Mouse (Mus musculus): ENCODE results near the gene Metap2.
A peak's percentile ranks its signal among the peaks of the same experiment; 100 is the strongest.

The Metap2 gene

DNA sequence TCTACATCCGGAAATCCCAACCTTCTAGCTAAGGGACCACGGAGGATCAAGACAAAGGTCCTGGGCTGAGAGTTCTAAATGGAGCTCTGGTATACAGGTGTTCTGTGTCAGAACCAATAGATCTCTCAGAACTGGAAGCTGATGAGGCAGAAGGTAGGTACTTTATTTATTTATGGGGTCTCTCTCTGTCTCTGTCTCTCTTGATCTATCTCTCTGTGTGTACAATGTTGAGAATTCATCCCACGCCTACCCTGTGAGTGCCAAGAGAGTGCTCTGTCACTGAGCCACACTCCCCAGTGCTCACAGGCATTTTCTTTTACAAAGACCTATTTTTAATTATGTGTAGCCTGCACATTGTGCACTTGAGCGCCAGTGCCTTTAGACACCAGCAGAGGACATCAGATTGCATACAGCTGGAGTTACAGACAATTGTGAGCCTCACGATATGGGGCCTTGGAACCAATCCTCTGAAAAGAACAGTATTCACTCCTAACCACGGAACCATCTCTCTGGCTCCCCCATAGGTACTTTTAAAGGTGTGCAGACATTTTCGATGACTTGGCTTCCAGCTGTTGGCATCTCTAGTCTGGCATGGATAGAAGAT, at the start of gene Metap2:
Metap2 (minus strand) TSS at position 51 of the 604 bp plus-strand sequence.
- no peak for DNase-seq (ENCODE audit: low read depth, low spot score)

DNA sequence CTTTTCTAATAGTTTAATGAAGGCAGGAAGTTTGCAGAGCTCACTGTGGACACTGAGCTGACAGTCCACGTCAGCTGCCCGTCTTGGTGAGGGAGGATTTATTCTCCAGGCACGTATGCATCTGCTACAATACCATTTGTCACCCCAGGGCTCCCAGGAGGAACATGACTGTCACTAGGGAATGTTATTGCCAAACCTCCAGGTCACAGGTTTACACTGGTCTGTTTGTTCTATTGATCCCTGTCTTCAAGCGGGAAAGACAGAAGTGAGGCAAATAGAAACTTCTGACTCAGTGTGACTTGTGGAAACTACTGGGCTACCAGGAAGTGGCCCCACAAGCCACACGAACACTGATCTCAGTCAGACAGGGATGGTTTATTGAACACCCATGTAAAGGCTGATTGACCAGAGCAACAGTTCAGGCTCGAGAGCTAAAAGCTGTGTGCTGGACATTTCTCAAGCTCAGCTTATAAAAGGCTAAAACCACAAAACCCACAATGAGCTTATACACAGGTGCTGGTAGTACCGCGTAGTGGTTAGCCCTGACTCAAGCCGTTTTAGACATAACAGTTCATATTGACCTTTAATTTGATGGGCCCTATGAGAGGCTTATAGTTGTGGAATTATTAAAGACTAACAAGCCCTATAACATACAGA, 49.1 kb upstream of the Metap2 start:
- DNase-seq (ENCODE audit: low read depth, low spot score) = no peak

DNA sequence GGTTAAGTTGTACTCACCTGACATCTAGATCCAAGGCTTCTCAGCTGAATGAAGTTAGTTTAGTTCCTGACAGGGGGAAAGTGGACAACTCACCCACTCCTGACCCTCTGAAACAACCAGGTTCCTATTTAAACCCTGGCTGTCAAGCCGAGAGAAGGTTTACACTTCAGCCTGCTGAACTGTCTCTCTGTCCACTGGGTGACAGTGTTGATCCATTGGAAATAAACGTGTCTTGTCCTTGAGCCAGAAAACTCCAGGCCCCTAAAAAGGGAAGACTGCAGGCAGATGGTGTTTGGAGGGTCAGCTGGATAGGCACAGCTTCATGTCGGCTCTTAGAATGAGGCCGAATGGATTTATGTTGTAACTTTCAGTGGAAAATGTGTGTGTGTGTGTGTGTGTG, 48.5 kb upstream of the Metap2 start:
- peak; percentile 14 for DNase-seq (ENCODE audit: low read depth, low spot score)

DNA sequence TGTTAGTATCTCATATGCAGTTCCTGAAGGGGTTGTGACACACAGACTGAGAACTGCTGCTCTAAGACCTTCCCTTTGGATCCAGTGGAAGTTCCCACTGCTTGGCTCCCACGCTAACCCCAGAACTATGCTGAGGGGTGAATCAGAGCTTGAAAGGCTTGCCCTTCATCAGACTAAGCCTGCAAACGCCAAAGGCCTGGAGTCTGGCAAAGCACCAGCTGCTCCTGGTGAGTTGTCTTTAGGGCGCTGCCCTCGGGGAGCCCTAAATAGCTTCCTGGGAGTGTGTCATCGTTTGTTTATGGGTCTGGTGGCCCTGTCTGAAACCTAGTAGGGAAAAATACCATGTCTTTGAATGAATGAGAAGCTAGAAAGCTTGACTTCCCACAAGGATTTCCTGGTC, 47.3 kb upstream of the Metap2 start:
- DNase-seq (ENCODE audit: low read depth, low spot score) = no peak

DNA sequence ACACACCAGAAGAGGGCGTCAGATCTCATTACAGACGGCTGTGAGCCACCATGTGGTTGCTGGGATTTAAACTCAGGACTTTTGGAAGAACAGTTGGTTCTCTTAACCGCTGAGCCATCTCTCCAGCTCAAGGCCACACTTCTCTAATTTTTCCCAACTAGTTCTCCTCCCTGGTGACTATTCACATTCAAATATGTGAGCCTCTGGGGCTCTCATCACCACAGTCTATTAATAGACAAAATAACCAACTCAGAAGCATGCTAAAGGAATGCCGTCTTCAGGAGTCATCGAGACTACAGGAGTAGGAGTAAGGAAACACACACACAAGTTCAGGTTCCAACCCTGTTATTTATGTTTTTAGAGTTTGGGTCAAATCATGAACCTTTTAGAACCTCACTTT, 43.4 kb upstream of the Metap2 start:
- no peak for DNase-seq (ENCODE audit: low read depth, low spot score)

DNA sequence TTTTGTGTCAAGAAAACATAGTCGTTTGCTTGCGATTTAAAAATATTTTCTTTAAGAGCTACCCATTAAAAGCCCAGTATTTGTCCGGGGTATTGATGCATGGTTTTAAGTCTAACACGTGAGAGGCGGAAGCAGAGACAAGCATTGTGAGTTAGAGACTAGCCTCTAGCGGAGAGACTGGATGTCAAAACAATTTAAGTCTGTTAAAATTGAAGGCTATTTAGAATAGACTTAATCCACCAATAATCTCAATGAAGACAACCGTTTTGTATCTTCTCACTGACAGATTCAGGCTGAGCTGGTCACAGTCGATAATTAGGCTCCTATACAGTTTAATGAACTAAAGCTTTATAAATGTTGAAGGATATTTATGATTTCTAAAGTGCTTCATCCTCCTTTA, 42.8 kb upstream of the Metap2 start:
- no peak for DNase-seq (ENCODE audit: low read depth, low spot score)

DNA sequence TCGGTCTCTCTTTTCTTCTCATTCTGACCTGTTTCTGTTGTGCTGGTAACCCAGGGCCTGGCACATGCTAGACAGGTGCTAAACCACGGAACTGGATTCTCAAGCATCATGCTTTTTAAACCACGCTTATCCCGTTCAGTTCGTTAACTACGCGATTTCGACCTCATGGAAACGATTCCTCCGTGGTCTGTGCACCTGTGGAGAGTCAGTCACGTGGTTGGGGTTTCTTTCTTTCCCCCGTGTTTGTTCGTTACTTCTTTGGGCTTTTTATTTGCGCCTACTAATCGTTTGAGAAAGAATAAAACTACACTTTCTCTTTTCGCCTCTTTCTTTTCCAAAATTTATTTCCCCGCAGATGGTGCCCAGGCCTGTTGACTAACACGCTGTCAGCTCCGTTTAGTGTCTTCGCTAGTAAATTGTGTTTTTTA, 42.0 kb upstream of the Metap2 start:
- DNase-seq (ENCODE audit: low read depth, low spot score) = no peak

DNA sequence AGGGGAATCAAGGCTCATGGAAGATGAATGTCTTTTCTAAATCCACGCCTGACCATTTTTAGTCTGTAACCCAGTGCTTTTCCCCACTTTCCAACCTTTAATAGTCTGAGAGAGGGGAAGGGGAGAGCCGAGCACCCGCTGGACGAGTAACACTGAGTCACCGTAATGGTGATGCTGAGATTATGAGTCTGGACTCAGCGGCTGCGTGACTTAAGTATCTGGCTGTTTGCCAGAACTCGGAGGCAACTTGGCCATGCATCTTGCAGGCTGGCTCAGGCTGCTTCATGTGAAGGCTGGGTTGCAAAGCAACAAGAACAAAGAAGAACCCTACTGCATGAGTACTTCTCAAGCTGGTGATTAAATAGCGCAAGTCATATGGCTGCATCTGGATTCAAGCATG, 37.1 kb upstream of the Metap2 start:
- DNase-seq (ENCODE audit: low read depth, low spot score) = no peak

DNA sequence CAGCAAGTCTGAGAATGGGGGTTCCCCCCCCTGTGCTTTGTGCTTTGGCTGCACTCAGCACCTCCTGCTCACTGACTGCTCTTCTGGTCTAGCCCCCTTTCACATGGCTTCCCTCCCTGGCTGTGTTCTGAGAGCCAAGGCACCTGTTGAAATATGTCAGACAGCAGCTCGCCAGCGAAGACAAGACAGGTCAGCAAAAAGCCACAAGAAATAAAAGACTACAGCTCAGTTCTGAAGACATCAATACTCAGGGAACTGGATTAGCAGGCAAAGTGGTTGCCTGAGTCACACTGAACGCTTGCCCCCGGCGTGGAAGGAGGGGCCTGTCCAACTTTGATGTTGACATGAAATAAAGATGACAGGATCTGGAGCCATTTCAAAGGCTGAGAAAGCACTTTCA, 36.0 kb upstream of the Metap2 start:
- DNase-seq (ENCODE audit: low read depth, low spot score) = no peak

DNA sequence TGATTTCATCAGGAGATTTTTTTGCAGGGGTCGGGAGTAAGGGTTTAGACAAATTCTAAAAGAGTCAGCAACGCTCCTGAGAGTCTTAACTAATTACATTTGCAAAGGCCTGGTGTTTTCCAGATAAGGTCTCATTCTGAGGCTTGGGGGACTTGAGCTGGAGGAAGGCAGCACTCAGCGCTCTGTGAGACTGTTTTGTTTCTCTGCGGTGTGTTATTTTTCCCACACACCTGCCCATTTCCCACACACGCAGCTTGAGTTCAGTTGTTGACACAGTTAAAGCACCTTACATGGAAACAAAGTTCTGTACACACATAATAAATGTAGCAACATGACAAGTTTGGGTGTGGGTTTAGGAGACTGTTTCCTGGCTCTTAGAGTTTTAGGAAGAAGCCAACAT, 35.1 kb upstream of the Metap2 start:
- DNase-seq (ENCODE audit: low read depth, low spot score) = no peak

DNA sequence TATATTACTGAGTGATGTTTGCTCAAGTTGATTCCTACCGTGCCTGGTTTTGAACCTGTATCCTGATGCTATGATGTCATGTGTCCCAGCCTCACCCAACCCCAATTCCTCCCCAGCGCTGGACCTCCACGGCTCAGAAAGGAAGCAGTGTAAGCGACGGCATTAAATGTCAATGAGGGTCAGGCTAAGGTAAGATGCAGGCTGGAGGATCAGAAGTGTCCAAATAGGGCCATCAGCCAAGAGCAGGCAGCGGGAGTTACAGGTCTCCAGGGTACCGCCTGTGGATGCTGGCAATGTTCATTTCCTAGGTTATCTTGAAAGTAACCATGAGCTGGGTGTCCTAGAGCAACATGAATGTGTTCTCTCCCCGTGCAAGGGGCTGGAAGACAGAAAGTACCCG, 34.5 kb upstream of the Metap2 start:
- no peak for DNase-seq (ENCODE audit: low read depth, low spot score)

DNA sequence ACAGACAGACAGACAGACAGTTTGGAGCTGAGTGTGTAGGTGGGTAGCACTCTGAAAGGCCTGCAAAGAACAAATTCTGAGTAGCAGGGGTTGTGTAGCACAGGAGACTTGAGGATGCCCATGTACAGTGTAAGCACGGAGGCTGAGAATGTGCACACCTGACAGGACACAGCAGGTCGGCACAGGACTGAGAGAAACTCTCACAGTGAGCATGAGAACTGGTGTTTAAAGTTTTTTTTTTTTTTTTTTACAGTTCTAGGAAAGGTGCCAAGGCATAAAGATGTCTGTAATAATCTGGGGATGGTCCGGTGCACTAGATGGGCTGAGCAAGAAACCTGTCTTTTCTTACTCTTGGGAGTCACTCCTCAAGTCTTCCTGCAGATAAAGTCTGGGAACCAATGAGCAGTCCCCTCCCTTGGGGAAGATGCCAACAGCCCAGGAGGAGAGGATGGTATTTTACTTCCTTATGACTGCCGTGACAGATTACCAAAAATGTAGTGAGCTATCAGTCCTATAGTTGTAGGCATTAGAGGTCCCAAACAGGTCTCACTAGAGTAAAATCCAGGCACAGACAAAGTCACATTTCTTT, 33.4 kb upstream of the Metap2 start:
- no peak for DNase-seq (ENCODE audit: low read depth, low spot score)

DNA sequence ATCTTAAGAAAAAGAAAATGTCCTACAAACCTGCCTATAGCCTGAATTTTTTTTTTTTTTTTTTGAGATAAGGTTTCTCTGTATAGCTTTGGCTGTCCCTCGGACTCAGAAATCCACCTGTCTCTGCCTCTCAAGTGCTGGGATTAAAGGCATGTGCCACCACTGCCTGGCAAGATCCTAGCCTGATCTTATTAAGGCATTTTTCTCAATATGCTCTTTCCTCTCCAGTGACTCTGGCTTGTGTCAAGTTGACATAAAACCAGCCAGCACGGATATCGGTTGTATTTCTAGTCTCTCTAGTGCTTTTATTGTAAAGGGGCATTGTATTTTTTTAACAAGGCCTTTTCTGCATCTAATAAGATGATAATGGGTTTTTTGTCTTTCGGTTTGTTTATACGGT, 27.8 kb upstream of the Metap2 start:
- no peak for DNase-seq (ENCODE audit: low read depth, low spot score)

DNA sequence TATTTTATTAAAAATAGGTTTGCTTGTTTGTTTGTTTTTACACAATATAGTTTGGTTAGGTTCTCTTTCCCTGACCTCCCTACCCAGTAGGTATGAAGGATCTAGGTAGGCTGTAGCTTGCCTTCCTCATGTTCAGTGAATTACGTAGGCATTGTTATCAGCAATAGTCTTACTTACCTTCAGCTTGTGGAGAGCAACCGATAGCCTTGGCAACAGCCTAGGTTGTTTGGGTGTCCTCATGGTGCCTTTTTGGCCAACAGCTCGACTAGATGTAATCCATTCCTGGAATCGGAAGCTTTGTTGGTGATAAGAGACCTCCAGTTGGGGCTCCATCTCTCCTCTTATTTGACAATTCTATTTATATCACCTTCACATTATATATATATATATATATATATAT, 24.3 kb upstream of the Metap2 start:
- no peak for DNase-seq (ENCODE audit: low read depth, low spot score)

DNA sequence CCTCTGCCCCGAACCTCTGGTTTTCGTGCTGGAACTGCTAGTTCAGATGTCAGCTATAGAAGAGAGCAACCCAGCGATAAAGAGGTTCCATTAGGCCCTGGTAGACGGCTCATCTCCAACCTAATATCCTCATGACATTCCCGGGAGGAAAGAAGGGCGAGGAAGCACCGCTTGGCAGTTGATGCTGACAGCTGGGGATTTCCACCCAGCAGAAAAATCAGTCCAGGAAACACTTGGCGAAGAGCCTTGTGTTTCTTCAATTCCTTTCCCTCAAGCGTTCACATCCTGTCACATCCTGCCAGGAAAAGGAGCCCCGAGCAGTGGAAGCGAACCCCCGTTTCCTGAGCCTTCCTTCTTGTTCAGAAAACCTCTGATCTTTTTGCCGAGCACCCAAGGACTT, 22.3 kb upstream of the Metap2 start:
- no peak for DNase-seq (ENCODE audit: low read depth, low spot score)

DNA sequence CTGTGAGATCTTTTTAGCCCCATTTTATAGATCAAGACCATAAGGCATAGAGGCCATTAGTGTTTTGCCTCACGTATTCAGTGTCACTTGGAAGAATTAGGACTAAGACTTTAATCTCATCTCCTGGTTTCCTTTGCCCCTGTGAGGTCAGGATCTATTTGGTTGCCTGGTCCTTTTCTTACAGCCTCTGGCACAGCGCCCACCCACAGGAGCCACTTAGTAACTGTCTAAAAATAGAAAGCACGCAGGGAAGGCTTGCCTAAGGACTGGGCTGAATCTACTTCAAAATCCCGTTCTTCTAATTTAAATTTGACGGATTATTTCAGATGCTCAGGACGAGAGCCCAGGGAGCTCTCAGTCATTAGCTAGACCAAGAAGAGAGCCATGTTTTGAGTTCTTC, 21.8 kb upstream of the Metap2 start:
- no peak for DNase-seq (ENCODE audit: low read depth, low spot score)

DNA sequence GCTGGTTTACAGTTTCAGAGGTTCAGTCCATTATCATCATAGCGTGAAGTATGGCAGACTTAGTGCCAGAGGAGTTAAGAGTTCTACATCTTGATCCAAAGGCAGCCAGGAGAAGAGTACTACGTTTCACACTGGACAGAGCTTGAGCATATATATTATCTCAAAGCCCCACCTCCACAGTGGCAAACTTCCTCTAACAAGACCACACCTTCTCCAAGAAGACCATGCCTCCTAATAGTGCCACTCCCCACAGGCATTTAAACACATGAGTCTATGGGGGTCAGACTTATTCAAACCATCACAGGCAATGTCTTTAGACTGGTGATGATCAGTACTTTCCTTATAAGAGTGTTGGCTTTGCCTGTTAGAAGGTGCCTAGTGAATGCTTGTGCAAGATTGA, 21.2 kb upstream of the Metap2 start:
- DNase-seq (ENCODE audit: low read depth, low spot score) = no peak

DNA sequence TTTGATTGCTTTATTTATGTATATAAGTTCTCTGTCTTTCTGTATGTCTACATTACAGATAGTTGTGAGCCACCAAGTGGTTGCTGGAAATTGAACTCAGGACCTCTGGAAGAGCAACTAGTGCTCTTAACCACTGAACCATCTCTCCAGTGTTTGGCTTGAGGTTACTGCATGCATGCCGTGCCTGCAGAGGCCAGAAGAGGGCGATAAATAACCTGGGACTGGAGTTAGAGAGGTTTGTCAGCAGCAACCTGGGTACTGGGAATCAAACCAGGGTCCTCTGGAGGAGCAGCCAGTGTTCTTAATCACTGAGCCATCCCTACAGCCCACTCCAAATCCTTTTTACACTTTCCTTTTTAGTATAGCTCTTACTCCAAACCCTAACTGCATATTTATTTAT, 19.9 kb upstream of the Metap2 start:
- no peak for DNase-seq (ENCODE audit: low read depth, low spot score)

DNA sequence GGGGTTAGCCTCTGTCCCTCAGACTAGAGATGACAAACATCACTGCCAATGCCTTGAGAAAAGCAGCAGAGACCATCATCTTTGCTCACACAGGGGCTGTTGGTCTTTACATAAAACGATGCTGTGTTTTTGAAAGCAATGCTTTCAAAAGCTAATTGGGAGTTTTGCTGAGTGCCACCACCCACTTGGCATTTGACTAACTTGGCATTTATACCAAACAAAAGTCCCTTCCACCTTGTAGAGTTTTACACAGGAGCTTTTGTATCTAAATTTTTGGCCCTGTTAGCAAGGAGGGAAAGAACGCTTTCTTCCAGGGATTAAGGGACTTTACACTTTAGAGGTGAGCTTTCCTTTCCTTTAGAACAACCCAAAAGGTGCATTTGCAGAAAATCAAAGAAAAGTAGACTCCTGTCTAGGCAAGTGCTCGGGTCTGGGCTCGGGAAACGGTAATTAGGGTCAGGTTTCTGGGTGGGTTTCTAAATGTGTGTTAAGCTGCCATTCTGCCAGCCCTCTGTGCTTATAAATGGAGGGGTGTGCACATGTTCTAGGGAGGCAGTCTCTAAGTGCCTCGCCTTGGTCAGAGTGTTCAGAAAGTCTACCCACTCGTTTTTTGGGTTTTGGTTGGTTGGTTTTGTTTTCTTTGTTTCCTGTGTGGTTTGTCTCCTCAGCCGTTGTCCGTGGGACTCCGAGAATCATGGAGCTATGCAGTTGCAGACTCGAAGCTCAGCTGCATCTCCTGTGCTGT, 18.8 kb upstream of the Metap2 start:
- DNase-seq (ENCODE audit: low read depth, low spot score) = no peak

DNA sequence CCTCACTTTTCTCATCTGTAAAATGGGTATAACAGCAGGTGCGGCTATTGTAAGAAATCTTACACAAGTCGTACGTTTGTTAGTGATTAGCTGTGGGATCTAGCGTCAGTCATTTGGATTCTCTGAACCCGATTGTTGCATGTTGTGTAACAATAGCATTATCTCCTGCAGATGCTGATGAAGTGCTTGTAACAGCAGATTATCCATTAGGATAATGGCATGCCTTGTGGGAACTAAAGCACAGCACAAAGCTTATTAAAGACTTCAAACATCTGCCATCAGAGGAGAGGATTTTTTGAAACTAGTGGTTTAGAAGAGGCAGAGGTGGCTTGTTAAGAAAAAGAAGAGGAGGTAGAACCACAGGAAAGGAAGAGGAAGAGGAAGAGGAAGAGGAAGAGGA, 16.6 kb upstream of the Metap2 start:
- no peak for DNase-seq (ENCODE audit: low read depth, low spot score)

DNA sequence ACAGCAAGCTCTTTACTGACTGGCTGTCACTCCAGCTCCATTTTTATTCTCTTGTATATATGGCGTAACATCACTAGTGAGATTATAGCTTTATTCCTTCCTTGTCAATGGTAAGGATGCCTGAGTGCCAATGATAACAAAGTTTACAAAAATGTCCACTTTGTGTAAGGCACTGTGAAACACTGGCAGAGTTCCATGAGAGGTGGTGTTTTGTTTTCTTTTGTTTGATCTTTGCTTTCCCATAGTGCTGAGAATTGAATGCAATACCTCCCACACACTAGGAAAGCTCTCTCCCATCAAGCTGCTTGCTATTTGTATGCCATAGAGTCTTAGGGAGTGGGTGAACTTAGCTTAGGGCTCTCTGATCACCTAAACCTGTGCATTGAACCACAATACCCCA, 16.0 kb upstream of the Metap2 start:
- no peak for DNase-seq (ENCODE audit: low read depth, low spot score)

DNA sequence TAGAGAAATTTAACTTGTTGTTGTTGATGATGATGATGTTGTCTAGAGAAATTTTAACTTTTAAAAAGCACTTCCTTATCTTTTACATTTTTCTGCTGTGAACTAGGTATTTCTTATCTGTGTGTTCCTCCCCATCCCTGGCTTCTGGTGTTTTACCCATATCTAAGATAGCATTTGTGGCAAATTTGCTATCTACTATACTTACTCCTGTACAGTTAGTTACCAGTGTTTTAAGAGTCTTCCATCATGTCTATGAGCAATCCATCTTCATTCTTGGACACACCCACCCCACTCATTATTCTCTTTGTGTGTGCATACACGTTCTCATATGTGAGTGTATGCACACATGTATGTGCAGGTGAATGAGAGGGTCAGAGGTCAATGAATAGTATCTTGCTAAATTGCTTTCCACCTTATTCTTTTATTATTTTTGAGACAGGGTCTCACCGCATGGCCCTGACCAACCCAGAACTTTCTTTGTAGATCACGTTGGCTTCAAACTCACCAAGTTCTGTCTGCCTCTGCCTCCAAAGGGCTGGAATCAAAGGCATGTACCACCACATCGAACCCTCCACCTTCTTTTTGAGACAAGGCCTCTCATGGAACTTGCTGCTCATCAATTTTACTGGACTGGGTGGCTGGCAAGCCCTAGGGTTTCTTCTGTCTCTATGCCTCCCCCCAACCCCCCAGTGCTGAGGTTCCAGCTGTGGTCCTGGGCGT, 15.4 kb upstream of the Metap2 start:
- no peak for DNase-seq (ENCODE audit: low read depth, low spot score)

Data from brain, embryonic 18.5 days (tissue).